Mouse (Mus musculus): Measurements from ENCODE around the gene Mark4. TPM values are rescaled to one million over a fixed set of nuclear protein-coding genes. Genes with fewer than 3 reads are reported as not detected.

The Mark4 gene
- total RNA-seq, 1 experiment: 9.9 TPM

GRCm38 (mm10) chr7:19477624-19478384 lies 19.2 kb upstream of the Mark4 start:
- in situ Hi-C loops (cut with MboI; ENCODE audit: low sequenced_read_pairs in 2 of 2, unreplicated experiment in 2 of 2): loop anchor here in 1 of 2 experiments (10.0 kb wide), 1 partner anchor 63 kb away; no protein-coding TSS in a partner anchor

GRCm38 (mm10) chr7:19477084-19477483 lies 18.5 kb upstream of the Mark4 start:
- Histone ChIP-seq H3K9ac (ENCODE audit: insufficient read depth, low read depth, low read length, poor library complexity, severe bottlenecking) (no peak overlapping the region), H3K27ac (ENCODE audit: insufficient read depth, low read depth, low read length, poor library complexity, severe bottlenecking) (no peak overlapping the region), H3K4me1 (ENCODE audit: control insufficient read depth in 2 of 2, insufficient read depth in 2 of 2, low read length in 2 of 2, poor library complexity in 1 of 2) (peaks cover 0 to 2% of the 10 kb centered on the region in 2 experiments; a peak in 1 of 4 replicates), H3K36me3 (ENCODE audit: control insufficient read depth, insufficient read depth, low read length, poor library complexity, severe bottlenecking) (no peaks in the 10 kb centered on the region), H3K4me3 (ENCODE audit: insufficient read depth in 1 of 2, low read depth in 1 of 2, low read length in 2 of 2, poor library complexity in 1 of 2, severe bottlenecking in 1 of 2) (no peak overlapping the region), H3K9me3 (ENCODE audit: control insufficient read depth, insufficient read depth, low read depth, low read length) (no peaks in the 10 kb centered on the region)
- in situ Hi-C loops (cut with MboI; ENCODE audit: low sequenced_read_pairs in 2 of 2, unreplicated experiment in 2 of 2): loop anchor here in 1 of 2 experiments (10.0 kb wide), 1 partner anchor 62 kb away; no protein-coding TSS in a partner anchor
- DNase-seq (ENCODE audit: low read depth, low spot score): no peak
- TF ChIP-seq MAFK (IDR thresholded peaks at IDR 0.05; ENCODE audit: insufficient read depth, low read depth, low read length) (no peak), HCFC1 (IDR thresholded peaks at IDR 0.05; ENCODE audit: borderline replicate concordance, insufficient read depth, low read length) (no peak)

More at GRCm38 (mm10) chr7:19477624-19478384, 19.2 kb upstream of the Mark4 start:
- DNase-seq (ENCODE audit: low read depth, low spot score): no peak
- TF ChIP-seq MAFK (IDR thresholded peaks at IDR 0.05; ENCODE audit: insufficient read depth, low read depth, low read length) (no peak), HCFC1 (IDR thresholded peaks at IDR 0.05; ENCODE audit: borderline replicate concordance, insufficient read depth, low read length) (no peak), ZNF384 (IDR thresholded peaks at IDR 0.05; ENCODE audit: low read depth, low read length) (no peak), CHD2 (IDR thresholded peaks at IDR 0.05; ENCODE audit: low read depth, low read length) (no peak), ZC3H11A (IDR thresholded peaks at IDR 0.05; ENCODE audit: borderline replicate concordance, low read depth, low read length) (no peak)
- Histone ChIP-seq H3K27ac (ENCODE audit: insufficient read depth, low read depth, low read length, poor library complexity, severe bottlenecking) (no peak overlapping the region), H3K36me3 (ENCODE audit: control insufficient read depth, insufficient read depth, low read length, poor library complexity, severe bottlenecking) (no peaks in the 10 kb centered on the region), H3K4me3 (ENCODE audit: insufficient read depth in 1 of 2, low read depth in 1 of 2, low read length in 2 of 2, poor library complexity in 1 of 2, severe bottlenecking in 1 of 2) (no peak overlapping the region), H3K9ac (ENCODE audit: insufficient read depth, low read depth, low read length, poor library complexity, severe bottlenecking) (no peak overlapping the region), H3K9me3 (ENCODE audit: control insufficient read depth, insufficient read depth, low read depth, low read length) (no peaks in the 10 kb centered on the region), H3K4me1 (ENCODE audit: control insufficient read depth in 2 of 2, insufficient read depth in 2 of 2, low read length in 2 of 2, poor library complexity in 1 of 2) (no peaks in the 10 kb centered on the region; a peak in 1 of 4 replicates)

- Histone ChIP-seq H3K27ac (ENCODE audit: insufficient read depth, low read depth, low read length, poor library complexity, severe bottlenecking) (no peak overlapping the region), H3K4me1 (ENCODE audit: control insufficient read depth in 2 of 2, insufficient read depth in 2 of 2, low read length in 2 of 2, poor library complexity in 1 of 2) (peaks cover 0 to 9% of the 10 kb centered on the region in 2 experiments; a peak in 2 of 4 replicates), H3K36me3 (ENCODE audit: control insufficient read depth, insufficient read depth, low read length, poor library complexity, severe bottlenecking) (no peaks in the 10 kb centered on the region), H3K9ac (ENCODE audit: insufficient read depth, low read depth, low read length, poor library complexity, severe bottlenecking) (peak overlapping the region; percentile 81), H3K9me3 (ENCODE audit: control insufficient read depth, insufficient read depth, low read depth, low read length) (no peaks in the 10 kb centered on the region), H3K4me3 (ENCODE audit: insufficient read depth in 1 of 2, low read depth in 1 of 2, low read length in 2 of 2, poor library complexity in 1 of 2, severe bottlenecking in 1 of 2) (peak overlapping the region; percentile 56 to 72; a peak in 3 of 4 replicates)
- in situ Hi-C loops (cut with MboI; ENCODE audit: low sequenced_read_pairs in 2 of 2, unreplicated experiment in 2 of 2): loop anchor here in 1 of 2 experiments (10.0 kb wide), 1 partner anchor 59 kb away; no protein-coding TSS in a partner anchor
- peak; percentile 63 for DNase-seq (ENCODE audit: low read depth, low spot score)
- TF ChIP-seq ZC3H11A (IDR thresholded peaks at IDR 0.05; ENCODE audit: borderline replicate concordance, low read depth, low read length): no peak
Measured at GRCm38 (mm10) chr7:19473875-19474443, 15.3 kb upstream of the Mark4 start.

DNA sequence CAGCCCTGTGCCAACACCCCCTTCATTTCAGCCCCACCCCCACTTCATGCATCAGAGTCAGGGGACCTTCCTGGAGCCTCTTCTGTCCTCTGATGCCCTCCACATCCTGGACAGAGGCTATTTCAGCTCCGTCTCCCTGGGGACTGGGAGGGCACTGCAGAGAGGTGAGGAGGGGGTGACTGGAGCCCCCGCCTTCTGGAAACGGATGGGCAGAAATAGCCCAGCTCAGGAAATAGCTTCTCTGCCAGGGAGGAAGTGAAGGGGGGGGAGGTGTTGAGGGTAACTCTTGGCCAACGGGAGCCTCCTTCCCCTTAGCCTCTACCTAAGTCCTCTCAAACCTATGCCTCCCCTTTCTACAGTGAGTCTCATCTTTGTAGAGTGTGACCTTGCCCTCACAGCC lies 13.8 kb upstream of the Mark4 start:
- H3K9me3 ChIP-seq (ENCODE audit: control insufficient read depth, insufficient read depth, low read depth, low read length): no peaks in the 10 kb centered on the region
- in situ Hi-C loops (cut with MboI; ENCODE audit: low sequenced_read_pairs in 2 of 2, unreplicated experiment in 2 of 2): loop anchor here in 1 of 2 experiments (10.0 kb wide), 1 partner anchor 58 kb away; no protein-coding TSS in a partner anchor
- no peak overlapping the region for H3K4me3 ChIP-seq (ENCODE audit: insufficient read depth in 1 of 2, low read depth in 1 of 2, low read length in 2 of 2, poor library complexity in 1 of 2, severe bottlenecking in 1 of 2)
- H3K36me3 ChIP-seq (ENCODE audit: control insufficient read depth, insufficient read depth, low read length, poor library complexity, severe bottlenecking): no peaks in the 10 kb centered on the region
- H3K9ac ChIP-seq (ENCODE audit: insufficient read depth, low read depth, low read length, poor library complexity, severe bottlenecking): no peak overlapping the region
- H3K4me1 ChIP-seq (ENCODE audit: control insufficient read depth in 2 of 2, insufficient read depth in 2 of 2, low read length in 2 of 2, poor library complexity in 1 of 2): peaks cover 0 to 9% of the 10 kb centered on the region in 2 experiments; a peak in 2 of 4 replicates
- no peak overlapping the region for H3K27ac ChIP-seq (ENCODE audit: insufficient read depth, low read depth, low read length, poor library complexity, severe bottlenecking)
- TF ChIP-seq ZNF384 (IDR thresholded peaks at IDR 0.05; ENCODE audit: low read depth, low read length) (no peak), ZC3H11A (IDR thresholded peaks at IDR 0.05; ENCODE audit: borderline replicate concordance, low read depth, low read length) (no peak), MAFK (IDR thresholded peaks at IDR 0.05; ENCODE audit: insufficient read depth, low read depth, low read length) (no peak), CHD2 (IDR thresholded peaks at IDR 0.05; ENCODE audit: low read depth, low read length) (no peak), HCFC1 (IDR thresholded peaks at IDR 0.05; ENCODE audit: borderline replicate concordance, insufficient read depth, low read length) (no peak)
- no peak for DNase-seq (ENCODE audit: low read depth, low spot score)
